Mouse (Mus musculus): Measurements from ENCODE around the gene Arhgap9.

- TF ChIP-seq CTCF (IDR thresholded peaks at IDR 0.05; ENCODE audit: low read depth) (no peak), EP300 (IDR thresholded peaks at IDR 0.05; ENCODE audit: low read depth) (peak; percentile 84)
Measured at GRCm38 (mm10) chr10:127291881-127292638, 29.7 kb upstream of the Arhgap9 start.
